Mouse (Mus musculus) hindbrain, embryonic 16.5 days (tissue): ENCODE measurements at regions not wholly inside any gene's neighbourhood (a gene's known extent, or its start where the extent isn't known, plus 50 kb on each side); places are given as distances from the start of the nearest gene placed in this dataset.

Experiments
- ATAC-seq: fragments of 200-750 bp; cut with Nextera tagmentation; 2 replicates; pipeline ENCODE4 v1.8.0; 2017; ENCODE audit warnings: moderate TSS enrichment, moderate library complexity
- H3K27ac ChIP-seq: fragments of 300-500 bp; sonication (generic); 2 replicates; pipeline ENCODE4 v1.5.1; 2014; ENCODE audit warnings: low read depth, mild to moderate bottlenecking, control low read depth, low read length, moderate library complexity
- H3K27me3 ChIP-seq: fragments of 300-500 bp; sonication (generic); replicated peaks from 2 replicates; pipeline ENCODE4 v1.6.1; 2014; ENCODE audit warnings: low read length; ENCODE audit not compliant: control insufficient read depth, insufficient read depth
- H3K36me3 ChIP-seq: fragments of 300-500 bp; sonication (generic); 2 replicates; pipeline ENCODE4 v1.6.1; 2014; ENCODE audit warnings: mild to moderate bottlenecking, low read length, moderate library complexity, mixed read lengths; ENCODE audit not compliant: control insufficient read depth, insufficient read depth
- H3K4me1 ChIP-seq: fragments of 300-500 bp; sonication (generic); 2 replicates; pipeline ENCODE4 v1.6.1; 2014; ENCODE audit warnings: low read depth, low read length; ENCODE audit not compliant: control insufficient read depth, insufficient read depth
- H3K4me2 ChIP-seq: fragments of 300-500 bp; sonication (generic); 2 replicates; pipeline ENCODE4 v1.6.1; 2014; ENCODE audit warnings: mild to moderate bottlenecking, low read length, control low read depth, moderate library complexity
- H3K4me3 ChIP-seq: fragments of 300-500 bp; sonication (generic); 2 replicates; pipeline ENCODE4 v1.5.1; 2014; ENCODE audit warnings: mild to moderate bottlenecking, low read length, control low read depth, moderate library complexity
- H3K9ac ChIP-seq: fragments of 300-500 bp; sonication (generic); 2 replicates; pipeline ENCODE4 v1.6.1; 2014; ENCODE audit warnings: low read depth, mild to moderate bottlenecking, control low read depth, low read length, moderate library complexity
- H3K9me3 ChIP-seq: fragments of 300-500 bp; sonication (generic); 2 replicates; pipeline ENCODE4 v1.6.1; 2014; ENCODE audit warnings: mild to moderate bottlenecking, low read length, moderate library complexity; ENCODE audit not compliant: control insufficient read depth
- WGBS: fragments of 180-500 bp; shearing (Covaris S2); extraction: QIAGEN DNeasy Blood & Tissue Kit; methylation state at CpG from one replicate; pipeline ENCODE4 v1.1.7; 2014; 5-methylcytosine and 5-hydroxymethylcytosine counted together

DNA sequence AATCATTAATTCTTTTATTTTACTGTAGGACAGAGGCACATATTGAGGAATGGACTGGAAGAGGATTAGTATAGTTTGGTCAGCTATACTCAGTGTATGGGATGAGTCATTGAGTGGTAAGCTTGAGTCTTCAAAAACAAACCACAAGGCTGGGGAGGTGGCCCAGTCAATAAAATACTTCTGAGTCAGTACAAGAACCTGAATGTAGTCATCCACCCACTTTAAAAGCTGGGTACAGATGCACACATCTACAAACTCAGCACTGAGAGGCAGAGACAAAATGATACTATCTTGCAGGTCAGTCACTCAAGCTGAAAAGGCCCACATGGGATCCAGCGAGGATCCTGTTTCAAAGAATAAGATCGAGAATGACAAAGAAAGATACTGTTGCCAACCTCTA lies 206.3 kb upstream of the Kirrel3 start:
- ATAC-seq, result no peak
- no peaks in the 10 kb centered on the region for H3K9me3 ChIP-seq
- no peaks in the 10 kb centered on the region for H3K27me3 ChIP-seq
- no peak overlapping the region for H3K27ac ChIP-seq
- no peaks in the 10 kb centered on the region for H3K4me1 ChIP-seq
- no peaks in the 10 kb centered on the region for H3K36me3 ChIP-seq
- 71% methylated on average over 2 of the region's 2 CpGs for WGBS
- H3K4me3 ChIP-seq, result no peak overlapping the region
- no peak overlapping the region for H3K9ac ChIP-seq
- H3K4me2 ChIP-seq, result no peak overlapping the region

GRCm38 (mm10) chr9:34279906-34280305 lies 205.8 kb upstream of the Kirrel3 start:
- Histone ChIP-seq H3K27me3 (no peaks in the 10 kb centered on the region), H3K9ac (no peak overlapping the region), H3K9me3 (no peaks in the 10 kb centered on the region), H3K36me3 (no peaks in the 10 kb centered on the region), H3K27ac (no peak overlapping the region), H3K4me1 (no peaks in the 10 kb centered on the region), H3K4me2 (no peak overlapping the region), H3K4me3 (no peak overlapping the region)
- no peak for ATAC-seq
- 35% methylated on average over 2 of the region's 2 CpGs for WGBS

DNA sequence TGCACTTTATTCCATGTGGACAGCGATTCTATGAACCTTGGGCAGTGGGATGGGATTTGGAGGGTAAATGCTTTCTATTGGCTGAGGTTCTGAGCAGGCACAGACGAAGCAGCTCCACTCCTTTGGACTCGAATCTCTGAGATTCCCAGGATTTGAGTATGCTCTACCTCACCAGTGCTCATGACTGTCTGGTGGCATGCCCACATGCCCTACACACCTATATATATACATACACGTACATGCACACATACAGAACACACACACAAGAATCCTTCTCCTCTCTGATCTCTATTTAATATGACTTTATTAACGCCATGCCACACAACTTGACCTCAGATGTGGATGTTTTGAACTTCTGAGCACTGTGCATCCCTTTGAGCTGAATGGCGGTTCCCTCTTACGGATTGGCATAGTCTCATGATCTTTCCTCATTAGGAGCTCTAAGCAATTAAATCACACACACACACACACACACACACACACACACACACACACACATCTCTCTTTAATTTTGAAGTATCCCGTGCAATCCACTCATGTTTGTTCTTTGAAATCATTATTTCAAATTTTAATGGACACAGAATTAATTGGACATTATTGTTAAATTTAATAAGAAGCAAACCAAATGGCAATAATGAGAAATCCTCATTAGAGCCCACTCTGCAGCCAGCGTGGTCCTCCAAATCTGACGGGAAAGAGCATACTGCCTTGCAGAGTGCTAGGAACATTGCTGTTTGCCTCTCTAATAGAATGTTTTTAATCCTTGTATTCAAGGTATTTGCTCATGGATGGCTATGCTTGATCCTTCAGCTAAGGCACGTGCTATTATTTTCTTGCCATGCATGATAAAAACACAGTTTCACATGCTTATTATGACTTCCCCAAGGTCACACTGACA lies 205.1 kb upstream of the Kirrel3 start:
- H3K36me3 ChIP-seq, result no peaks in the 10 kb centered on the region
- no peak for ATAC-seq
- no peaks in the 10 kb centered on the region for H3K4me1 ChIP-seq
- H3K4me3 ChIP-seq, result no peak overlapping the region
- no peak overlapping the region for H3K9ac ChIP-seq
- H3K9me3 ChIP-seq, result no peaks in the 10 kb centered on the region
- H3K27me3 ChIP-seq, result no peaks in the 10 kb centered on the region
- H3K27ac ChIP-seq, result no peak overlapping the region
- 71% methylated on average over 11 of the region's 11 CpGs for WGBS
- H3K4me2 ChIP-seq, result no peak overlapping the region

DNA sequence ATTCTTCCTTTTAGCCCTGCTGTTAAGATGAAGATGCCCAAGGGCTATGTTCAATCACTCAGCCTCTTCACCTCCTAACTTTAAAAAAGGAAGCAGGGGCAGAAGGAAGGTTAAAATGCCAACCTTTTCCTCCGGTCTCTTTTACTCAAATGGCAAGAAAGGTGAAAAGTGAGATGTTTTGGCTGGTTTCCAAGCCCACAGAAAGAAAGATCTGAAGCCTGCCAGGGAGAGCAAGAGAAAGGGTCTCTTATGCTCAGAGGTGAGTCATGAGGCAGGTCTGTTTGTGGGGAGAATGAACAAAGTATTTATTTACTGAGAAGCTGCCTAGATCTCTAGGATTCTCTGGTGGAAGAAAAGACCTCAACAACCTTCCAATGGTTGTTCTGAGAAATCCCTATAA lies 162.1 kb upstream of the Kirrel3 start:
- H3K4me3 ChIP-seq, result no peak overlapping the region
- H3K27me3 ChIP-seq, result no peaks in the 10 kb centered on the region
- 55% methylated on average over 1 of the region's 1 CpGs for WGBS
- no peak overlapping the region for H3K4me2 ChIP-seq
- H3K9ac ChIP-seq, result no peak overlapping the region
- ATAC-seq, result no peak
- H3K9me3 ChIP-seq, result no peaks in the 10 kb centered on the region
- H3K27ac ChIP-seq, result no peak overlapping the region
- no peaks in the 10 kb centered on the region for H3K36me3 ChIP-seq
- H3K4me1 ChIP-seq, result no peaks in the 10 kb centered on the region

DNA sequence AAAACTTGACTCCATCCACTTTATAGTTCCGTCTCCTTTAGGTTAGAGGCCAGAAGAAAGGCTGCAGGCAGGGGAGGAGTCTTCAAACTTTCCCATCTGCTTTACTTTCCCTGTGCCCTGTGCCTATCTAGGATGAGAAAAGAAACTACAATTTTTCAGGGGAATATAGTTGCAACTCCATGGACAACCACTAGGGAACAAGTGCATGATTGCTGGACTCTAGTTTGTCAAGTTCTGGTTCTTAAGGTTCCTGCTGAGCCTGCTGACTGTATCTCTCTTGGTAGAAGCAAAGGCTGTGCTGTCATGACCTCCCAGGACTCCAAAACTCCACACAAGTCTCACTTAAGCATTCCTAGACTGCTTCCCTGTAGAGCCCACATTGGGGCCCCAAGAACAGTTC lies 157.0 kb upstream of the Kirrel3 start:
- 95% methylated on average over 1 of the region's 1 CpGs for WGBS
- H3K36me3 ChIP-seq, result no peaks in the 10 kb centered on the region
- H3K27me3 ChIP-seq, result no peaks in the 10 kb centered on the region
- ATAC-seq, result no peak
- no peak overlapping the region for H3K9ac ChIP-seq
- no peak overlapping the region for H3K27ac ChIP-seq
- H3K9me3 ChIP-seq, result no peaks in the 10 kb centered on the region
- no peak overlapping the region for H3K4me2 ChIP-seq
- H3K4me3 ChIP-seq, result no peak overlapping the region
- no peaks in the 10 kb centered on the region for H3K4me1 ChIP-seq

DNA sequence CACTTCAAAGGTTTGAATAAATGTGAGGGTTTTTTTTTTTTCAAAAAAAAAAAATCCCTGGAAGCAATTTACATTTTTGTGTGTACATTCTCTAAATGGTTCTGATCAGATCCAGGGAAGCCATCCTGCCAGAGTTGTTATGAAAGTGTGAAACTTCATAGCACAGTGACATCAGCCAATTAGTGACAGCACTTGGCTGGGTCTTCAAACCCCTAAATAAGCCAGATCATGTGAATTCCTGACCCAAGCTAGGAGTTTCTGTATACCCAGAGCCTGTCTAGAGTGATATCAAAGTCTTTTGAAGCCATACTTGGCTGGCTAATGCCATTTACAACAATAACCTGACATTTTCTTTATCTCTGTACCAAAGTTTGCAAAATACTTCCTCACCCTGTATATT lies 151.6 kb upstream of the Kirrel3 start:
- no peak overlapping the region for H3K9ac ChIP-seq
- H3K4me1 ChIP-seq, result peaks cover 2% of the 10 kb centered on the region; the same call in 1 of the 2 replicates
- H3K4me2 ChIP-seq, result no peak overlapping the region
- H3K9me3 ChIP-seq, result no peaks in the 10 kb centered on the region
- no peaks in the 10 kb centered on the region for H3K36me3 ChIP-seq
- no peak overlapping the region for H3K4me3 ChIP-seq
- H3K27me3 ChIP-seq, result no peaks in the 10 kb centered on the region
- no peak for ATAC-seq
- no peak overlapping the region for H3K27ac ChIP-seq

DNA sequence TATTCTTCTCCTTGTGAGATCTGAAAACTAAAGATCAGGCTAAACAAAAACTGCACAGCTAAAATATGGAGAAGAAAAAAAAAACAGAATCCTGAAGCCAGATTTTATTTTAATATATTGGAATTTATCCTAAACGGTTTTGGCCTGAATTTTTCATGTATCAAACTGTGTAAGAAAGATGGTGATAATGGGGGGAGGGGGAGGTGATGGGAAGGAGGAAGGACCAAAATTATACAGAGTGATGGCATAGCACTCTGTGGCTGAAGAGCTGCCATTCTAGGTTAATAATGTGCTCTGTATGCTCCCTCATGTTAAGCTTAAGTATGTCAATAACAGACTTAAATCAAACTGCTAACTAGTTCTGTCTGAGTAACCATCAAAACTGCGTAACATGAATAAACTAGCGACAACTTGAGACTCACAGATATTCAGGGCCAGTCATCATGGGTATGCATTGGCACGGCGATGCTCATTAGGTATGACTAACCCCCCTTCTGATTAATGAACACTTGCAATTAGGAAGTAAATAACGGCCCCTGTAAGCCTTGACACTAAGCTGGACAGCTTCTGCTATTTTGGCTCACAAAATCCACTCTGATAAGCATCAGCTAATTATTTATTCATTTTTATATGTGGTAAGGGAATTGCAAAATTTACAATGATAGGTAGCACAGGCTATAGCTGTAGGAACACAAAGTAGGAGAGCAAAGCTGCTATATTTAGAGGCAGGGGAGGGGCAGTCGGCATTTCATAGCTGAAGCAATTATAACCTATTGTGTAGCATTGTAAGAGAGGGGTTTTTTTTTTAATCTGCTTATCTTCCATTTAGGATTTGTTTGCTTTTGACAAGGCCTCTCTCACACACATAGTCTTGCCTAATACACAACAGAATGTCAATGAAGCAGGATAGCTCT lies 150.9 kb upstream of the Kirrel3 start:
- Histone ChIP-seq H3K27ac (no peak overlapping the region), H3K4me3 (no peak overlapping the region), H3K4me2 (no peak overlapping the region), H3K9me3 (no peaks in the 10 kb centered on the region), H3K9ac (no peak overlapping the region), H3K27me3 (no peaks in the 10 kb centered on the region), H3K4me1 (peaks cover 2% of the 10 kb centered on the region; the same call in 1 of the 2 replicates), H3K36me3 (no peaks in the 10 kb centered on the region)
- WGBS, result 63% methylated on average over 7 of the region's 7 CpGs
- no peak for ATAC-seq

DNA sequence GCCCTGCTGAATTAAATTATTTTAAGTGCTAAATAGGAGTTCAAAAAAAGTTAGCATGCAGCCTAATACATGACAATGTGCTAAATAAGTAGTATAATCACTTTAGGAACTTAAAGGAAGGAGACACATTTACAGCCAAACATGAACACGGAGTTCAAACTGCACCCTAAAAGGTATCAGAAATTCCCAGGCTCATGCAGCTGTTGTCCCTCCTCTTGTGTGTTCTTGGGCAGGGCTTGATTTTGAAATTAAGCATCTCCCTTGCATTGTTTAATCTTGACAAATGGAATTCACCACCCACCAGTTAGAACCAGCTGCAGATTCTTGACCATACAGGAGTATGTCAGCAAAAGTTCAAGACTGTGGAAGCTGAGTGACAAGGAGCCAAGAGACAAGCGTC lies 137.3 kb upstream of the Kirrel3 start:
- no peak overlapping the region for H3K4me3 ChIP-seq
- no peaks in the 10 kb centered on the region for H3K27me3 ChIP-seq
- ATAC-seq, result no peak
- no peak overlapping the region for H3K4me2 ChIP-seq
- no peaks in the 10 kb centered on the region for H3K9me3 ChIP-seq
- H3K9ac ChIP-seq, result no peak overlapping the region
- 69% methylated on average over 2 of the region's 2 CpGs for WGBS
- no peak overlapping the region for H3K27ac ChIP-seq
- no peaks in the 10 kb centered on the region for H3K36me3 ChIP-seq
- no peaks in the 10 kb centered on the region for H3K4me1 ChIP-seq

GRCm38 (mm10) chr9:34349997-34350396 lies 135.7 kb upstream of the Kirrel3 start:
- no peak for ATAC-seq
- H3K9me3 ChIP-seq, result no peaks in the 10 kb centered on the region
- no peaks in the 10 kb centered on the region for H3K4me1 ChIP-seq
- H3K4me2 ChIP-seq, result no peak overlapping the region
- no peaks in the 10 kb centered on the region for H3K36me3 ChIP-seq
- no peak overlapping the region for H3K27ac ChIP-seq
- no peaks in the 10 kb centered on the region for H3K27me3 ChIP-seq
- no peak overlapping the region for H3K4me3 ChIP-seq
- WGBS, result 85% methylated on average over 3 of the region's 3 CpGs
- no peak overlapping the region for H3K9ac ChIP-seq
